Mouse (Mus musculus) mesoderm, embryonic 11.5 days (tissue): ENCODE data around the gene Xpo4.
A peak's percentile ranks its signal among the peaks of the same experiment; 100 is the strongest.
"Not testable (repeated sequence)": the region's sequence is repeated elsewhere in the genome, so short reads cannot be mapped to it uniquely, and the experiment has no call there.

Experiments
- DNase-seq: peaks from one replicate; pipeline ENCODE4 v3.0.0-alpha.2; 2012; ENCODE audit warnings: low read depth, low spot score

The Xpo4 gene

GRCm38 (mm10) chr14:57664822-57665627 lies at the start of gene Xpo4:
Xpo4 (minus strand) TSS chr14:57665430.
- DNase-seq = peak; percentile 90

GRCm38 (mm10) chr14:57712884-57713283 lies 47.7 kb upstream of the Xpo4 start:
- DNase-seq = no peak

GRCm38 (mm10) chr14:57711059-57711458 lies 45.8 kb upstream of the Xpo4 start:
- no peak for DNase-seq

GRCm38 (mm10) chr14:57709171-57709570 lies 43.9 kb upstream of the Xpo4 start:
- DNase-seq = peak; percentile 30

GRCm38 (mm10) chr14:57708580-57708979 lies 43.4 kb upstream of the Xpo4 start:
- DNase-seq = no peak

GRCm38 (mm10) chr14:57707100-57707893 lies 42.1 kb upstream of the Xpo4 start:
- no peak for DNase-seq

GRCm38 (mm10) chr14:57706760-57707099 lies 41.5 kb upstream of the Xpo4 start:
- DNase-seq = no peak

- DNase-seq = no peak
Measured at GRCm38 (mm10) chr14:57705759-57706158, 40.5 kb upstream of the Xpo4 start.

- DNase-seq = no peak
Measured at GRCm38 (mm10) chr14:57705075-57705474, 39.8 kb upstream of the Xpo4 start.

GRCm38 (mm10) chr14:57701915-57702477 lies 36.8 kb upstream of the Xpo4 start:
- no peak for DNase-seq

GRCm38 (mm10) chr14:57699461-57699970 lies 34.3 kb upstream of the Xpo4 start:
- DNase-seq = no peak

- DNase-seq = no peak
Measured at GRCm38 (mm10) chr14:57699016-57699415, 33.8 kb upstream of the Xpo4 start.

GRCm38 (mm10) chr14:57696066-57696465 lies 30.8 kb upstream of the Xpo4 start:
- DNase-seq = no peak

- DNase-seq = no peak
Measured at GRCm38 (mm10) chr14:57695550-57695949, 30.3 kb upstream of the Xpo4 start.

GRCm38 (mm10) chr14:57694246-57694645 lies 29.0 kb upstream of the Xpo4 start:
- DNase-seq = no peak

GRCm38 (mm10) chr14:57692517-57693130 lies 27.4 kb upstream of the Xpo4 start:
- DNase-seq = no peak

- DNase-seq = no peak
Measured at GRCm38 (mm10) chr14:57691316-57691715, 26.1 kb upstream of the Xpo4 start.

- DNase-seq = no peak
Measured at GRCm38 (mm10) chr14:57690681-57691080, 25.5 kb upstream of the Xpo4 start.

- DNase-seq = not testable (repeated sequence)
Measured at GRCm38 (mm10) chr14:57688066-57688465, 22.8 kb upstream of the Xpo4 start.

GRCm38 (mm10) chr14:57687441-57687840 lies 22.2 kb upstream of the Xpo4 start:
- no peak for DNase-seq

GRCm38 (mm10) chr14:57686647-57687046 lies 21.4 kb upstream of the Xpo4 start:
- DNase-seq = no peak

- peak; percentile 57 for DNase-seq
Measured at GRCm38 (mm10) chr14:57684579-57684978, 19.3 kb upstream of the Xpo4 start.
